Mouse (Mus musculus) gastrocnemius, adult 2 months (tissue): ENCODE results near the gene Cfap97d1. TPM values are rescaled to one million over a fixed set of nuclear protein-coding genes. Genes with fewer than 3 reads are reported as not detected.
A peak's percentile ranks its signal among the peaks of the same experiment; 100 is the strongest.

Source experiments
- DNase-seq: peaks from one replicate; pipeline ENCODE4 v3.0.0; 2022
- H3K27ac ChIP-seq: fragments of 200-600 bp; 2 replicates; pipeline ENCODE4 v1.8.1; 2022; ENCODE audit warnings: mild to moderate bottlenecking
- H3K4me3 ChIP-seq: fragments of 200-600 bp; 2 replicates; pipeline ENCODE4 v1.8.1; 2022; ENCODE audit warnings: mild to moderate bottlenecking, moderate library complexity
- CTCF ChIP-seq: fragments of 200-600 bp; IDR thresholded peaks from 2 replicates; pipeline ENCODE4 v1.8.1; 2022; ENCODE audit warnings: antibody characterized with exemption, mild to moderate bottlenecking, moderate library complexity
- intact Hi-C: fragments of 180-260 bp; cut with DNase I; formaldehyde crosslinking; loops from one replicate; pipeline ENCODE4 v1.15.1; 2025
- total RNA-seq, 2 experiments: library from RNA; stranded (reverse); gene quantifications; 2 replicates each; pipeline ENCODE4 v1.2.3; 2021

Cfap97d1 gene
- total RNA-seq, 2 experiments from 2014 or later: not detected

DNA sequence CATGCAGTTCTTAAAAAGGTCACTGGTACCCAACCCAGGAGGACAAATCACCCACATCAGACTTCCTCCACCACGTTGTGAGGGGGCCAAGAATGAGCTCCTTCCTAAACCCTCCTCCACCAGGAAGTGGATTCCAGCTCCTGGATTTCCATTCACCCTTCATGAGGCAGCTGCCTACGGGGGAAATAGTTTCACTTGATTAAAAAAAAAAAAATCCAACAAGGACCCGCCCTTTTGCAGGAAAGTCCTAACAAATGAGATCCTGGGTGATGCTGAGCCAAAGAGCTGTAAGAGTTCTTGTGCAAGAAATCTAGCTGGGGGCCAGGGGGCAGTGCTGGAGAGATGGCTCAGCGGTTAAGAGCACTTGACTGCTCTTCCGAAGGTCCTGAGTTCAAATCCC is 14.2 kb downstream of the Cfap97d1 start:
- intact Hi-C loops: no loop called here
- Histone ChIP-seq H3K4me3 (no peak overlapping the region), H3K27ac (peak overlapping the region; percentile 86; the same call in 1 of the 2 replicates)
- no peak for TF ChIP-seq CTCF
- no peak for DNase-seq

DNA sequence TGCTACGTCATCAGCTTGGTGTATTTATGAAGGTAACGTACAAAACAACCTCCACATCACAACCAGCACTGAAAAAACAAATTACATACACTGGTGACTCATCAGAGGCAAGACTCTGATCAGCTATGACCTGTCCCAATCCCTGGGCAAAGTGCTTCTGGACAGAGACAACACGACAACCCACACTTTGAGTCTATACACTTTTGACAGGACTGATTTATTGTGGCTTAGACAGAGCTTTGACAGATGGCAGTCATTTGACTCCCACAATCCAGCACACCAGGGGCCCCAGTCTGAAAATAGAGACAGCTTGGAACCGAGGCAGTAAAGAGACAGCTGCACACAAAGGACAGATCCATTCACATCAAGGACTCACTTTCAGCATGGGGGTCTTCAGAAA is 15.4 kb downstream of the Cfap97d1 start:
- DNase-seq: peak; percentile 61

DNA sequence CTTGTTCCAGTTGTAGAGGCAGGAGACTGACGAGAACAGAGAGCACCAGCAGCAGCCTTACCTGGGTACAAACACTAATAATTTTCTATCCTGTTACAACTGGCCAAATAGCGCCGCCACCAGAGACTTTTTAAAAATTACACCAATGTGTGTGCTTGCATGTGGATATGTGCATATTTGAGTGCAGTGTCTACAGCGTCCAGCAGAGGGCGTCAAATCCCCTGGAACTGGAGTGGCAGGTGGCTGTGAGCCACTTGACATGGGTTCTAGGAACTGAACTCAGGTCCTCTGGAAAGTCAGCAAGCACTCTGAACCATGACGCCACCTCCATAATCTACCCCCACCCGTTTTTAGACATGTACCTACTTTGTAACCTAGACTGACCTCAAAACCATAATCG is 20.2 kb downstream of the Cfap97d1 start:
- Histone ChIP-seq H3K4me3 (no peak overlapping the region), H3K27ac (no peak overlapping the region)
- no peak for DNase-seq
- intact Hi-C loops: no loop called here
- peak; percentile 45 for TF ChIP-seq CTCF

More for the DNA sequence above, 15.4 kb downstream of the Cfap97d1 start:
- H3K27ac ChIP-seq: peak overlapping the region; percentile 86
- TF ChIP-seq CTCF: no peak
- peak overlapping the region; percentile 21 for H3K4me3 ChIP-seq
- intact Hi-C loops: no loop called here

DNA sequence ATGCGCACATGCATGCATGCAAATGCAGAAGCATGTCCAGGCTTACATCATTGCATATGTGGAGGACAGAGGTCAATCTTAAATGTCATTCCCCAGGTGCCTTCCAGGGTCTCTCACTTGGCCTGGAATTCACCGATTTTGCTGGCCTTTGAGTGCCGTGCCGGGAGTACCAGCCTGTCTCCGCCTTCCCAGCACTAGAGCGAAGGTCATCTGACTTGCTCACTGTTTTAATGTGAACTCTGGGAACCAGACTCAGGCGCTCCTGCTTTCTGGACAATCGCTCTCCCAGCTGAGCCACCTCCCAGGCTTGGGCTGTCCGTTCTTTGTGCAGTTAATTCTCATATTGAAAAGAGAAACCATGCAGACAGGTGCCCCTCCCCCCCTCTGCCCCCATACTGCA is 22.2 kb downstream of the Cfap97d1 start:
- TF ChIP-seq CTCF: no peak

DNA sequence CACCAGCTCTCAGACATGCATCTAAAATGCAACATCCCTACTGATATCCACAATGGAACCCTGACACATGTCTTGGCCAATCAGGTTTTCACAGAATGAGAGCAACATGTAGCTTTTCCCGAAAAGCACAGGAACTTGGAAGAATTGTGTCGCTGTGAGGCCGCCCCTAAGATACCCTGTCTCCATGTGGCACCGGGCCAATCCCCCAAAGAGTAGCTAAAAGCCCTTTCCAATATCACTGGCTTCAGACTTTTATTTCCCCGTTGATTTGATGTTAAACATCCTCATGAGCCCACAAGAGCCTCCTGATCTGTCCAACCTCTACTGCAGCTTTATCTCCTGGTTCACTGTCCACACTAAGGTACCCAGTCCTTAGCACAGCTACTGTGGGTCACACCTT is 22.6 kb downstream of the Cfap97d1 start:
- no peak for DNase-seq
- no peak overlapping the region for H3K27ac ChIP-seq
- H3K4me3 ChIP-seq: no peak overlapping the region
- intact Hi-C loops: no loop called here
- TF ChIP-seq CTCF: no peak

More for the DNA sequence above, 22.2 kb downstream of the Cfap97d1 start:
- intact Hi-C loops: no loop called here
- Histone ChIP-seq H3K27ac (no peak overlapping the region), H3K4me3 (no peak overlapping the region)
- no peak for DNase-seq

DNA sequence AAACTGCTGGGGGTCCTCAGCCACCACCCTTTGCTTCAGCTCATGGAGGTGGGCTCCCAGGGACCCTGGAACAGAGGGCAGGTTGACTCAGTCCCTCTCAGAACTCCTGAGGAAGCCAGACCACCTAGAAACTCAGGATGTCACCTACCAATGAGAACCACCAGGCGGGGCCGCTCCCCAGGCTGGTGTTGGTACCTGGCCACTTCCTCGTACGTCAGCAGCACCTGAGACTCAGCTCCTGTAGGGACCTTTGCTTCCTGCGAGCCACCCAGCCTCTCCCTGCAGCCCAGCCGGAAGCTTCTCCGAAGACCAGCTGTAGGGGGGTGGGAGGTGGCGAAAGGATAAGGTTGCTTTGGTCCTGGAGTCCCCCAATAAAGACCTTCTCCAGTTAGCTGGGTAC is 24.3 kb downstream of the Cfap97d1 start:
- H3K27ac ChIP-seq: no peak overlapping the region
- no peak for DNase-seq
- no peak for TF ChIP-seq CTCF
- intact Hi-C loops: no loop called here
- no peak overlapping the region for H3K4me3 ChIP-seq

DNA sequence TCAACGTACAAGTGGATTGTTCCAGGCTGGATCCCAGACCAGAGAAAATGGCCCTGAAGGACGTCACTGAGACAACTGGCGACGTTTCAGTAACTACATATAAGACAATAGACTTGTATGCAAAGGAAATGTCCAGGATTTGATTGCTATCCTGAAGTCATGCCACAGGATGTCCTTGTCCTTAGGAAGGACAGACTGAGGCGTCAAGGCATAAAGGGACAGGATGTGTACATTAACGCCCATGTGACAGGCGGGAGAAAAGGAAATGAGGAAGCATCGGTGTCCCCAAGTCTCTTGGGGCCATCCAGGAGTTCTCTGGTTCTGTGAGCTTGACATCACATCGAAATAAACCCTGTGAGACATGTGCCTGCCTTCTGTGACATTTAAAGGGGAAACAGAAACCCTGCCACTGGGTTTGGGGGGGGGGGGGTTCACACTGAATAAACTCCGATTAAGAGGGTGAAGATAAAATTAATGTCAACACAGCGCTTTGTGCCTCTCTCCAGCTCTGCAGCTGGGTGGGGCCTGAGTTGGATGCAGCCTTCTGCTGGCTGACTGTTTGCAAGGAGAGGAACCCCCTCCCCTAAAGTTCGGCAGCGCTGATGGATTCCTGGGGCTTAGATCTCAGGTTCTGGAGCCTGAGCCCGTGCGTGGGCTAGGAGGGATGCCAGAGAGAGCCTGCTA is 25.0 kb downstream of the Cfap97d1 start:
- no peak for DNase-seq
- Histone ChIP-seq H3K4me3 (no peak overlapping the region), H3K27ac (peak overlapping the region; percentile 35; the same call in 1 of the 2 replicates)
- intact Hi-C loops: no loop called here
- no peak for TF ChIP-seq CTCF

DNA sequence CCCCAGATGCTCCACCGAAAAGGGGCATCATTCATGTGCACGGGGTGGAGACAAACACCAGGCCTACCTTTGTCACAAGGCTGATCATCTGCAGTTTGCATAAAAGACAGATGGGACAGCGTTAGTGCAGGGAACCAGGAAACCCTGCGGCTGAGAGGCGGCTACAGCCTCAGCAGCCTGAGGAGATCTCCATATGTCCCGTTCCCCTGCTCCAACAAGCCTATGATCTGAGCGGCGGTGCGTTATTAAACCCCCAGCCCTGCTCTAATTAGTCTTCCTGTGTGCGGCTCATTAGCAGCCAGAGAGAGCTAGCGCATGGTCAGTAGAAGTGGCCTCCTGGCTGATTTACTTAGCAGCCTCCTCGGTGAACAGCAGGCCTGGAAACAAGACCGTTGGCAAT is 26.1 kb downstream of the Cfap97d1 start:
- peak overlapping the region; percentile 57 for H3K27ac ChIP-seq
- DNase-seq: no peak
- TF ChIP-seq CTCF: no peak
- H3K4me3 ChIP-seq: no peak overlapping the region
- intact Hi-C loops: no loop called here

DNA sequence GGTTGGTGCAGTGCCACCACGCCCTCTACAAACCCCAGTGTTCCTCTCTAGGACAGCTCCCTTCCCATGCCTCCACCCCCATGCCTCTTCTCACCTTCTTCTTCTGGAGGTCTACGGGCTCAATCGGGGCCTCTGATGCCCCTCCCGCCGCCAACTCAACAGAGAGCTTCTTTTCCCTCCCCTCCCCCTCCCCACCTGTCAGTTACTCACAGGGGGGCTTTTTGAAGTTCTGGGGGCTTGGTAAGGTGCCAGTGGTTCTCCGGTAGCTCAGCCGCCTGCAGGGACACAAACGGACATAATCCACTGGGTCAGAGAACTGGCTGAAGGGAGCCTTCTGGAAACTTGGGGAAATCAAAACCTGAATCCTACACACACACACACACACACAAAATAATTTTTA is 27.4 kb downstream of the Cfap97d1 start:
- intact Hi-C loops: no loop called here
- DNase-seq: no peak
- H3K27ac ChIP-seq: no peak overlapping the region
- H3K4me3 ChIP-seq: no peak overlapping the region
- TF ChIP-seq CTCF: no peak

DNA sequence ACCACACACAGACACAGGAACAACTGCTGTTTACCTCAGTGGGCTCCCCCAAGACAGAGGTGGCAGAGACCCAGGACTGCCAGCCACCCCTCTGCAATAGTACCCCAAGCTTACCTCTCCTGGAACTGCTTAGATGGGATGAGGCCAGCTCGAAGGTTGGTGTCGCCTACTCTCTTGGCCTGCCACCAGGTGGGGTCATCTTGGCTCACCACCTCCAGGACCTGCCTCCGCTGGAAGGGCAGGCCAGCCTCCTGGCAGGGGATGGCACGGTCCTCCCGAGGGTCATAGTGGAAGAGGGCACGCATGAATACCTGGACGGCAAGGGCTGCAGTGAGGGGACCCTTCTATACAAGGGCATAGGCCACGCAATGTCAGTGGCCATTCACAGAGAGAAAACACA is 29.1 kb downstream of the Cfap97d1 start:
- no peak overlapping the region for H3K4me3 ChIP-seq
- TF ChIP-seq CTCF: no peak
- no peak overlapping the region for H3K27ac ChIP-seq
- intact Hi-C loops: loop anchor here (1.0 kb wide), 1 partner anchor 11 kb away; no protein-coding TSS in a partner anchor
- peak; percentile 56 for DNase-seq

DNA sequence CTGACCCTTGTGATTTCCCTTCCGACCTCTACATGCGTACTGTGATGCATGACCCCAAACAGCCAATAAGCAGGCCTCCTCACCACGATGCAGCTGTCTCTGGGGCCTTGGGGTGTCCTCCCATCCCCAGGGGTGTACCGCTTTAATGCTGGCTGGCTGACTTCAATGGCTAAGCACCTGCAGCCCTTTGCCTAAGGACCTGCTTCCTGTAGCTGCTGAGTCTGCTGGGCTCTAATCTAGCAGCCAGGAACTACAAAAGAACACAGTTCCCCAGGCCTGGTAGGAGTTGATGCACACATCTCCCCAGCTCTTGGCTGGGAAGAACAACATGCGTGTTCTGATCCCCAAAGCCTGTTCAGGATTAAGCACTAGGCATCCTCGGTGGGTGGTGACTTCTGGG is 31.4 kb downstream of the Cfap97d1 start:
- H3K27ac ChIP-seq: peak overlapping the region; percentile 88
- intact Hi-C loops: no loop called here
- DNase-seq: no peak
- peak overlapping the region; percentile 39; the same call in 1 of the 2 replicates for H3K4me3 ChIP-seq
- no peak for TF ChIP-seq CTCF

DNA sequence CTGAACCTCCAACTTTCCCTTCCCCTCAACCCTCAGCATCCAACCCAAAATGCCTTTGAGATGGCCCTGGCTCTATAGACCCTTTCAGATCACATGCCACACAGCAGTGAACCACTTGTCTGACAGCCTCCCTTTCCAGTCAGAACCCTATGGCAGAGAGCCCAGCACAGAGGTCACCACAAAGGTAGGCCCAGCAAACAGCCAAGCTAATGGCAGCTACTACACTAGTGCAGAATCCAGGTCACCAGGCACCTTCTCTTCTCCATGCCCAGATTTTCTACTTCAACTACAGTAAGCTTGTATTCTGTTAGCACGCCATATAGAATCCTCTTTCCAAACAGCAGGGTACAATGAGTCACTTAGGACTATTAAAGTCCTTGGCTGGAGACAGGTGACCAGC is 32.1 kb downstream of the Cfap97d1 start:
- H3K4me3 ChIP-seq: peak overlapping the region; percentile 39
- intact Hi-C loops: no loop called here
- TF ChIP-seq CTCF: no peak
- DNase-seq: peak; percentile 75
- peak overlapping the region; percentile 88 for H3K27ac ChIP-seq

DNA sequence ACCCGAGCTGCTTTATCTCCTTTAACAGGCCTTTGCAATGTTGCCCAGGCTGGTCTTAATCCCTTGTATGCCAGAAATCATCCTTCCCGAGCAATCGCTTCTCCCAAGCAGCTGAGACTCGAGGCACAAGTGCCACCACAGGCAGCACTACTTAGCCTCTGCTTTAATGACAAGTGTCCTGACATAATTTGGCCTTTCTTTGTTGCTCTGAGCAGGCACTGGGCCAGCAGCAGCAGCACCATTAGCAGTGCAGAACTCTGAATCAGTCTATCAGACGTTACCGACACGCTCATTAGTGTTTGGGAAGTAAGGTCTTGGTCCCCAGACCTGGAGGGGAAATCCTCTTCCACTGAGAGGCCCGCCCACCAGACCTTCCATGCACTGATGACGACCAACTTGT is 35.7 kb downstream of the Cfap97d1 start:
- intact Hi-C loops: no loop called here
- TF ChIP-seq CTCF: no peak
- no peak overlapping the region for H3K4me3 ChIP-seq

DNA sequence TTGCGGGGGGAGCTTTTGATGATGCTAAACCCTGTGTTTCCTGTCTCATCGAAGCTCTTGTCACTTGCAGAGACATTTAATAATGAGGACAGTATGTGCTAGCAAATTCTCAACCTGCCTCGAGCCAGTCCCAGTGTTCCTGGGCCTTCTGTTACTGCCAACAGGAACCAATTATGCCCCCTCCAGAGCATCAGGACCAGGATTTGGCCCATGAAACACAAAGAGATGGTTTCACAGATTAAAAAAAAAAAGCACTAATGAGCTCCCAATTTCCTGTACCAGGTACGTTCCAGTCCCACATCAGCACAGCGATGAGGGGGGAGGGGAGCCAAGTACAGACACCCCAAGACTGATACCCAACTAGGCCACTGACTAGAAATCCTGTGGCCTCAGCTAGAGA is 37.1 kb downstream of the Cfap97d1 start:
- intact Hi-C loops: no loop called here
- no peak for TF ChIP-seq CTCF
- no peak for DNase-seq
- Histone ChIP-seq H3K27ac (peak overlapping the region; percentile 76), H3K4me3 (no peak overlapping the region)

More for the DNA sequence above, 35.7 kb downstream of the Cfap97d1 start:
- no peak for DNase-seq
- H3K27ac ChIP-seq: no peak overlapping the region
